Mouse (Mus musculus) thymus, postnatal 10 days (tissue): ENCODE measurements around the gene Prss33.

ENCODE experiments used
- DNase-seq, 2 experiments: peaks; one replicate each; pipeline ENCODE4 v3.0.0; 2021; ENCODE audit warnings: low spot score in 2 of 2

Prss33 gene

GRCm38 (mm10) chr17:23828271-23829001, 7.4 kb downstream of the Prss33 start:
- peak; percentile 62 to 68 for DNase-seq

DNA sequence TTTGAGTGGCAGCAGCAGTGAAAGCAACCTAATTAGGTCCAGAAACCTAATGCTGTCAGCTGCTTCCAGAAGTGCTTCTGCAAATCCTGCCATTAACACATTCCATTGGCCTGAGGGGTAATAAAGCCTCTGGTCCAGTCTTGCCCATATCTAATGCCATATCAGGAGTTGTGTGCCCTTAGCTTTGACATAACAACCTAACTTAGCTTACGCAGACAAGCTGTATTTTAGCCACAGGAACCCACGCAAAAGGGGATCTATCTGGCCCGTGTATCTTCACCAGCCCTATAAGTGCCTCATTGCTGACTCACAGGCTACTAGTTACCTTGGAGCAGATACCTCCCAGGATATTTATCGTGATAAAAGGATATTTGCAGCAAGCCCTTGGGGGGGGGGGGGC, 10.3 kb downstream of the Prss33 start:
- DNase-seq: no peak

DNA sequence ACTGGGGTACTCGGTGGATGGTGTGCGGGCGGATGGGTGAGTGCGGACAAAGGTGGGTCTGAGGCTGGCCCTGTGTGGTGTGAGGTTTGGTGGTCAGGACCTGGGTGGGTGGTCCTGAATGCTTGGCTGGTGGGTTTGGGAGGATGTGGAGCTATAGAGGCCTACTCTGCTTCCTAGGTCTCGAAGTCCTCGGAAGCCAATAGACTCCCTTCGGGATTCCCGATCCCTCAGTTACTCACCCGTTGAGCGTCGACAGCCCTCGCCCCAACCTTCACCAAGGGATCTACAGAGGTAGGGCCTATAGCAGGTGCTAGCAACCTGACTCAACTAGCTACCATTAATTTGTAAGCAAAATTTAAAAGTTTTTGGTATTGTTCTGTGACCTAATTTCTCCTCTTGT, 12.2 kb downstream of the Prss33 start:
- DNase-seq: no peak

GRCm38 (mm10) chr17:23823018-23823417, 12.8 kb downstream of the Prss33 start:
- DNase-seq: no peak

DNA sequence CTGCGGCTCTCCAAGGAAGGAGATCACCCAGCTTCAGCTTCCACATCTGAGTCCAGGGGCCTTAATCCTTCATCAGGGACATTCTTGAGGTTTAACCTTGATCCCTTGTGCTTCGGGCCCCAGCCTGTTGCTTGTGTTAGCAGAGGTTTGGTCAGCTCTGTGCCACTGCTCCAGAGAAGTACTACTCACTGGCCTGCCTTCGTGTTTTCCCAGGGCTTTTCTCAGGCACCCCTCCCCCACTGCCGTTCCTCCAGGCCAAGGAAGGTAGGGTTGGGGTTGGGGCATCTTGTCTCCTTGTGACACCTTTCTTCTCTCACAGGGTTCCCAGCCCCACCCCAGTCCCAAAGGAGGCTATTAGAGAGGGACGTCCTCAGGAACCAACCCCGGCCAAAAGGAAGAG, 13.8 kb downstream of the Prss33 start:
- no peak for DNase-seq

- DNase-seq: no peak
Observed at GRCm38 (mm10) chr17:23820731-23821130, 15.1 kb downstream of the Prss33 start.

DNA sequence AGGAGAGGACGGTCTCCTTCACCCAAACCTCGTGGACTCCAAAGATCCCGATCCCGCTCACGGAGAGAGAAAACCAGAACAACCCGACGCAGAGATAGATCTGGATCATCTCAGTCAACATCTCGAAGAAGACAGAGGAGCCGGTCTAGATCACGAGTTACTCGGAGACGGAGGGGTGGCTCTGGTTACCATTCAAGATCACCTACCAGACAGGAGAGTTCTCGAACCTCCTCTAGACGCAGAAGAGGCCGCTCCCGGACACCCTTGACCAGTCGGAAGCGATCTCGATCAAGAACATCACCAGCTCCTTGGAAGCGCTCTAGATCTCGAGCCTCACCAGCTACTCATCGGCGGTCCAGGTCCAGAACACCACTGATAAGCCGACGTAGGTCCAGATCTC, 16.6 kb downstream of the Prss33 start:
- no peak for DNase-seq

DNA sequence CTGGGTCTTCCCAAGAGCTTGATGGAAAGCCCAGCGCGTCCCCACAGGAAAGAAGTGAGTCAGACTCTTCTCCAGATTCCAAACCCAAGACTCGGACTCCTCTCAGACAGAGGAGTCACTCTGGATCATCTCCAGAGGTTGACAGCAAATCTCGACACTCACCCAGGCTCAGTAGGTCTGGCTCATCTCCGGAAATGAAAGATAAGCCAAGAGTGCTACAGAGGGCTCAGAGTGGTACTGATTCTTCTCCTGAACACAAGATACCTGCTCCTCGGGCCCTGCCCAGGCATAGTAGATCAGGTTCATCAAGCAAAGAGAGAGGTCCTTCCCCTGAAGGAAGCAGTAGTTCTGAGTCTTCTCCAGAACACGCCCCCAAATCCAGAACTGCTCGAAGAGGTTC, 17.3 kb downstream of the Prss33 start:
- DNase-seq: no peak

DNA sequence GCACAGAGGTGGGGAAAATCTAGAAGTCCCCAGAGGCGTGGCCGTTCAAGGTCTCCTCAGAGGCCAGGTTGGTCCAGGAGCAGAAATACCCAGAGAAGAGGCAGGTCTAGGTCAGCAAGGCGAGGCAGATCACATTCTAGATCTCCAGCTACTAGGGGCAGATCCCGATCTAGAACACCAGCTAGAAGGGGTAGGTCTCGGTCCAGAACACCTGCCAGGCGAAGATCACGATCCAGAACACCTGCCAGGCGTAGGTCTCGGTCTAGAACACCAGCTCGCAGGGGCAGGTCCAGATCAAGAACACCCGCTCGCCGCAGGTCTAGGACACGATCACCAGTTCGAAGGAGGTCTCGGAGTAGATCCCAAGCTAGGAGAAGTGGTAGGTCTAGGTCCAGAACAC, 20.2 kb downstream of the Prss33 start:
- no peak for DNase-seq

GRCm38 (mm10) chr17:23807918-23808317, 27.9 kb downstream of the Prss33 start:
- DNase-seq: no peak

DNA sequence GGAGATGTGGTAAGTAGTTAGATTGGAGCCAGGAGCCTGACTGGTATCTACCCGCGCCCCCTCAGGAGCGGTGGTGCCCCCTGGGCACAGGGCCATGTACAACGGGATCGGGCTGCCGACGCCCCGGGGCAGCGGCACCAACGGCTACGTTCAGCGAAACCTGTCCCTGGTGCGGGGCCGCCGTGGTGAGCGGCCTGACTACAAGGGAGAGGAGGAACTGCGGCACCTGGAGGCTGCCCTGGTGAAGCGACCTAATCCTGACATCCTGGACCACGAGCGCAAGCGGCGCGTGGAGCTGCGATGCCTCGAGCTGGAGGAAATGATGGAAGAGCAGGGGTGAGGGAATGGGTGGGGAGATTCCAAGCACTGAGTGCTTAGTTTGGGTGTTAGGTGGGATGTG, 29.0 kb downstream of the Prss33 start:
- DNase-seq: no peak

- DNase-seq: no peak
Observed at GRCm38 (mm10) chr17:23804426-23805085, 31.3 kb downstream of the Prss33 start.

- DNase-seq: peak; percentile 69 to 84
Observed at GRCm38 (mm10) chr17:23803366-23804041, 32.4 kb downstream of the Prss33 start.

DNA sequence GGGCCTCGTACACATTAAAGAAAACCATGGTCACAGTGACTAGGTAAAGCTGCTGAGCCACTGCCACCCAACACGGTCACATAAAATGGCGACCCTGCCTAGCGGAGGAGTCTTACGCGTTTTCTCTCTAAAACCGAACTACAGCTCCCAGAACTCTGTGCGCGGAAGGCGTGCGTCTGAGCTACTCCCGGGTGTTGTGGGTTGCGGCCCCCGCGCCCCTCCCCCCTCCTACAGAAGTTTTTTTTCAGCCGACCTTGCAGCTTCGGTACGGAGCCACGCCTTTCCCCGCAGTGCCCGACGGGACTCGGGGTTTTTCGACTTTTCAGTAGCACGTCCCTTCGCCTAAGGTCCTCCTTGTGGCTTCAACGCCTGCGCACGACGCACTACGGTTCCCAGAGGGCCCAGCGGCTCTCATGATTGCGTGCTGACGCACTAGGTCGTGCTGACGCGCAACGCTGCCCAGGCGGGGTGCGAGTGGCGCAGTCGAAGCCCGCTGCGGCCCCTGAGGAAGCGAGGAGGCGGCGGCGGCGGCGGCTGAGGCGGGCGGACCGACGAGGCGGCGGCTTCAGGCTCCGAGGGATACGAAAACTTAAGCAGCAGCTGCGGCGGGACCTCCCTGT, 33.0 kb downstream of the Prss33 start:
- DNase-seq: peak; percentile 94 to 99

- no peak for DNase-seq
Observed at GRCm38 (mm10) chr17:23801627-23802026, 34.2 kb downstream of the Prss33 start.

DNA sequence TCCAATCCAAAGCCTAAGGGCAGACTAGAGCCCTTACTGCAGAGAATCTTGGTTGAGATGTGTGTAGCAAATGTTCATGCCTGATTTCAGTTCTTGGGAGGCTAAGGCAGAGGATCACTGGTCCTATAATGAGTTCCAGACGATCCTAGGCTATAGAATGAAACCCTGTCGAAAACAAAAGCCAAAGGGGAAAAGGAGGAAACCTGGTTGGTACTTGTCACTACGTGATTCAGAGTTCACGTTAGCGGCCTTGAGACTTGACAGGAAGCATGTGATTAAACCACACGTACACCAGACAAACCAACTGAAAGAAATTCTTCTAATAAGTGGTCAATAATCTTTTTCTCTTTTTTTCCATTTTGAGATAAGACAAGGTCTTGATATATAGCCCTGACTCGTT, 38.5 kb downstream of the Prss33 start:
- no peak for DNase-seq

GRCm38 (mm10) chr17:23795323-23795722, 40.5 kb downstream of the Prss33 start:
- DNase-seq: no peak

GRCm38 (mm10) chr17:23791079-23791357, 44.8 kb downstream of the Prss33 start:
- no peak for DNase-seq

DNA sequence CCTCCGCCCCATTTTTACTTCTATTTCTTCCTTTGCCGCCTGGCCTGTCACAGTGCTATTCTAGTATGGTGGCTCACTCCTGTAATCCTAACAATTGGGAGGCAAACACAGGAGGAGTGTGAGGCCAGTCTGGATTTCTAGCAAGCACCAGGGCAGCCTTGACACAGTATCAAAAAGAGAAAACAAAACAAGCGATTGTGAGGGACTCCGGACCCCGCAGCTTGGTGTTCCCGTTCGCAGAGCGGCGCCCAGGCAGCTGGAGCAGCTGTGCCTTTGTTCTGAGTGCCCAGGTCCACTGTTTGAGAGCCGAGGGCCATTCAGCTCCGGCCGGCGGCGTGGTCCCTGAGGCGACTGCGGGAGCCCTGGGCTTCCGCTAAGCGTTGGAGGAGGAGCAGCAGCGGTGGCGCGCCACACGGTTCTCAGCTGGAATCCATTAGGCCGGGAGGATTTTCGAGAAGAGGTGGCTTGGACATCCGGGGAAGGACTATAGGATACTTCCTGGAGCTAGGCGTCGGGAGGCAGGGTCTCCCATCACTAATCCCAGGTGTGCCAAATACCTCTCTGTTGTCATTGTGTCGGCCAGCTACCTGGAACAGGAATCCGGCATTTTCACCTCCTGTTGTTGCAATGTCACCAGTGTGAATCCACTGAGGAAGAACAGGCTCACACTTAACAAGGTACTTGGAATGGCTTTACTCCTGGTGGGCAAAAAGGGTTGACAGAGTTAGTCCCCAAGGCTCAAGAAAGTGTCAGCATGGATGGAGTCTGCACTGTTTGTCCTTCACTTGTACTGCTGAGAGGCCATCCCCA, 45.4 kb downstream of the Prss33 start, which contains the start of gene Srrm2:
Gene Srrm2, plus strand, starts transcription at position 264 of the 810 bp plus-strand sequence.
- DNase-seq: peak; percentile 18 to 40

- no peak for DNase-seq
Observed at GRCm38 (mm10) chr17:23789749-23790268, 46.0 kb downstream of the Prss33 start.

GRCm38 (mm10) chr17:23788973-23789372, 46.9 kb downstream of the Prss33 start:
- DNase-seq: no peak
